Mouse (Mus musculus): ENCODE measurements at regions not wholly inside any gene's neighbourhood (a gene's known extent, or its start where the extent isn't known, plus 50 kb on each side); places are given as distances from the start of the nearest gene placed in this dataset.

DNA sequence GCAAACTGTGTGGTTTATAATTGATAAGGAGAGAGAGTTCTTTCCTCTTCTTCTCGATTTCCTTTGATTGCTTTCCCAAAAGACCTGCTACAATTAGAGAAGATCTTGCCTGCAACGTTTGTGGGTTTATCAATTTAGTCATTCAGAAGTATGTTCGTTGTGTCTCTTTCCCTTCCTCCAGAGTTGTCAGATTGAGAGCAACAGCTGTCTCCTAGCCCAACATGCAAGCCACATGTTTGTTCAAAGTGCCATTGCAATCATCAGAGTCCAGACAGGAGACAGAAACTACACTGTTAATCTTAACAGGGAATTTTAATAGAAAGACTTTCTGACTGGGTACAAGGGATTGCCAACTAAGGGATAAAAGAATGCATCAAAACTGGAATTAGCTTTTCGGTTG is 208.3 kb downstream of the Galc start:
- TF ChIP-seq CTCF (IDR thresholded peaks at IDR 0.05; ENCODE audit: insufficient read depth, low read length) (no peak), POLR2A (IDR thresholded peaks at IDR 0.05; ENCODE audit: borderline replicate concordance, extremely low read depth, low read depth, low read length) (no peak)

Data from lung, adult 2 months (tissue).